Mouse (Mus musculus): Measurements from ENCODE around the gene Jaml. TPM values are rescaled to one million over a fixed set of nuclear protein-coding genes. Genes with fewer than 3 reads are reported as not detected.
A peak's percentile ranks its signal among the peaks of the same experiment; 100 is the strongest.

Gene Jaml
- total RNA-seq, 2 experiments from 2014 or later: 0.35 to 1.3 TPM

GRCm38 (mm10) chr9:45071800-45072199 is 7.2 kb upstream of the Jaml start:
- DNase-seq (ENCODE audit: low spot score in 2 of 2): no peak

GRCm38 (mm10) chr9:45077859-45078258 is 1.1 kb upstream of the Jaml start:
- no peak for DNase-seq (ENCODE audit: low spot score in 2 of 2)

DNA sequence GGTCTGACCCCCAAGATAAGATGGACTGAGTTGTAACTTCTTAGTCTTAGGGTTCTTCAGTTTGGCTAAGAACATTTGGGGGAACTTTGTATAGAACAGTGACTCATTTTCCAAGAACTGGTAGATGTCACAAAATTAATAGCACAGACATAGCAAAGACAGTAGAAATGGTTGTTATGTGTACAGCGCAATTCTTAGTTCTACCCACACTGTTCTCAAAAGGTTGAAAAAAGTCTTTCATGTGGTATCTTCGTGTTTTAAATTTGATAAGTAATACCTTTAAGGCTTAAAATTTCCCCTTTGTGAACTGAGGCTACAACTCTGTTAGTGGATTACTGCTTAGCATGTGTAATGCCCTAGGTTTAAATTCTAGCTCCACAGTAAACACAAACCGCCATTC is 4.1 kb downstream of the Jaml start:
- no peak for DNase-seq (ENCODE audit: low spot score in 2 of 2)

GRCm38 (mm10) chr9:45084556-45084955 is 5.6 kb downstream of the Jaml start:
- DNase-seq (ENCODE audit: low spot score in 2 of 2): no peak

DNA sequence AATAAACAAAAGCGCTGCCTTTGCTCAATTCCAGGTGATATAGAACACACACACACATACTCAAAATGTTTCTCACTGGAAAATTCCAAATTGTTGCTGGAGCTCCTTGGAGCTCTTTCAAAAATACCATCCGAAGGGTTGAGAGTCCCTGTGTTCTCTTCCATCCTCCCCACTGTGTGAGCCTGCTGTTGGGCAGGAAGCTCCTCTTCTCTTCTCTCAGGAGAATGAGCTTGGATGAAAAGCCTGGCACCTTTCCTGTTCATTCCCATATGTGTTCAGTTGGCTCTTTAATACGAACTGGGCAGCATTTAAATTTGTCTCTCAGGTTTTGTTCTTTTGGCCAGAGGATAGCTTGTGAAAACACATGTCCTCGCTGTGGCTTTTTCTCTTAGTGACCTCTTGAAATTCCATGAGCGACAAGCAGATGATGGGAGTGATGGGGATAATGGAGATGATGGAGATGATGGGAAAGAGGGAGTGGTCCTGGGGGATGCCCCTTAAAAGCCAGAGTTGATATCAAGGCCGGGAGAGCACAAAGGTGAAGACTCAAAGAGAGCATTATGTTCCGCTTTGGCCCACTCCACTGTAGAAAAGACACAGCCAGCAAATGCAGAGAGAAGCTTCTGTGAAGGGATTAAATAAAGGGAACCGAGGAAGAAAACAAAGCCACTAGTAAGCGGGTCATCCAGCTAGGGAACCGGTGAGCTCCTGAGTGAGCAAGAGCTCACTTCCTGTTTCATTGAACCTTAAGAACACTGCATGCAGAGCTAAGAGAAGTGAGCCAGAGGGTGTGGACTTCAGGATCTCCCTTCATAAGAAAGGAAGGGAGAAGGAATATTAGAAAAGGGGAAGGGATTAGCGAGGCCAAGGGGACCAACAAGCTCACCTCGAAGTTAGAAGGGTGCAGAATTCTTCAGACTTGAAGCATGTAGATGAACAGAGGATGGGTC is 7.0 kb downstream of the Jaml start:
- DNase-seq (ENCODE audit: low spot score in 2 of 2): no peak

DNA sequence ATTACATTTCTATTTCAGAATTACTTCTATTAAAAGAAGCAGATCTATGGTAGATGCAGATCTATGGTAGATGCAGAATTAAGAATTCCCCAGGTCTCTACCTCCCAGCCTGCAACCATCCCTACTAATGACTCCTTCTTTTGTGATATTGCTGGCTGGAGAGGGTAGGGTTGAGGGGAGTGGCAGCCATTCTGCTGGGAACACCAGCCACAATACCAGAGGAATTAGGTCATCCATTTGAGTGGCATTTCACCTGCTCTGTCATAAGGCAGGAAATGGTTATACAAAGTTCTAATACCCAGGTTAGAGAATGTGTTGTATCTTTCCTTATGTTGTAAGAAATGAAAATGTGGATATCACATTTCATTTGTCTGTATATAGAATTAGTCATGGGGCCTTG is 9.1 kb downstream of the Jaml start:
- DNase-seq (ENCODE audit: low spot score in 2 of 2): no peak

GRCm38 (mm10) chr9:45090811-45091210 is 11.8 kb downstream of the Jaml start:
- DNase-seq (ENCODE audit: low spot score in 2 of 2): no peak

DNA sequence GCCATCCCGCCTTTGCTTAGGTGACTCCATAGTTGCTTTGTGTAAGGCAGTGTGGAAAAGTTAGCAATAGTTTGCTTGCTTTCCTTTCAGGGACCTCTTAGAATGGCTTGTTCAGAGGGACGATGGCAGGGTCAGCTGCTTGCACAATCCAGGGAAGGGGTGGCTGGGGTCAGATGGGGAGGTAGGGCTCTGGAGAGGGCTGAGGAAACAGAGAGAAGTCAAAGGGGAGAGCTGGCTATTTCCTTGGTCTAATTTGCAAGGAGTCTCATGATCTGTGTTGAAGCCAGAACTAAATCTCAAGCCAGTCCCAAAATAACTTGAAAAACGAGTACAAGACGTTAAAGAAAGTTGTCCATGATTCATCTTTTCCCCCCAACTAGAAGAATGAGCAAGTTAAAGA is 13.7 kb downstream of the Jaml start:
- DNase-seq (ENCODE audit: low spot score in 2 of 2): no peak

- DNase-seq (ENCODE audit: low spot score in 2 of 2): no peak
Measured at GRCm38 (mm10) chr9:45095149-45095937, 16.4 kb downstream of the Jaml start.

DNA sequence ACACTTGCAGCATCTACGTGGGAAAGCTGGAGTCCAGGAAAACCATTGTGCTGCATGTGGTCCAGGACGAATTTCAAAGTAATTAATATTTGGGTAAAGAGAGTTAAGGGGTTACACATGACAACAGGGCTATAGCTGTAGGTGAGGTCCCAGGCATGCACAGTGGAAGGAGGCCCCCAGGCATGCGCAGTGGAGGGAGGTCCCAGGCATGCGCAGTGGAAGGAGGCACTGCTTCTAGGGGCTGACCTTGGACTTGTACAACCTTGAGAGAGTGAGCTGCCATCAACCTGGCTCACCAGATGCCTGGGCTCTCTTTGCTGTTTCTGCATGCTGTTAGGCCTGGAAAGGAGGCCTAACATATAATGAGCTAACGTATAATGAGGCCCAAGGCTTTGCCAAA is 18.9 kb downstream of the Jaml start:
- no peak for DNase-seq (ENCODE audit: low spot score in 2 of 2)

- DNase-seq (ENCODE audit: low spot score in 2 of 2): no peak
Measured at GRCm38 (mm10) chr9:45098426-45098825, 19.4 kb downstream of the Jaml start.

DNA sequence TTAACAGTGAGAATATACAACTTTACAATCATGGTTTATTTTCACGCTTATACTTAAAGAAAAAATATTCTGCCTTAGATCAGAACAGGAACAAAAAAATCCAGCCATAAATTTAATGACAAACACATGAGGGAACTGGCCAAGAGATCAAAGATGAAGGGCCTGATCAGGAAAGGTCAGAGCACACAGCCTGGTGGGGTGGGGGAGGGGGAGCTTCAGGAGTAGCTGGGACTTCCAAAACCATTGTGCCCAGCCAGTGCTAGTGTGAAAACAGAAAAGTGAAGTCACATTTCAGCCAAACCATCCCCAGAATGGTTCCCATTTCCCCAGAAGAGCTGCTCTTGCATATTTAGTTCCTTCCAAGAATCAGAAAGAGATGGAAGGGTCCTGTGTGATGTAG is 23.5 kb downstream of the Jaml start:
- no peak for DNase-seq (ENCODE audit: low spot score in 2 of 2)

GRCm38 (mm10) chr9:45103211-45103979 is 24.4 kb downstream of the Jaml start:
- no peak for DNase-seq (ENCODE audit: low spot score in 2 of 2)

- DNase-seq (ENCODE audit: low spot score in 2 of 2): no peak
Measured at GRCm38 (mm10) chr9:45105596-45106374, 26.8 kb downstream of the Jaml start.

- DNase-seq (ENCODE audit: low spot score in 2 of 2): peak; percentile 77 to 85
Measured at GRCm38 (mm10) chr9:45115706-45116105, 36.7 kb downstream of the Jaml start.

DNA sequence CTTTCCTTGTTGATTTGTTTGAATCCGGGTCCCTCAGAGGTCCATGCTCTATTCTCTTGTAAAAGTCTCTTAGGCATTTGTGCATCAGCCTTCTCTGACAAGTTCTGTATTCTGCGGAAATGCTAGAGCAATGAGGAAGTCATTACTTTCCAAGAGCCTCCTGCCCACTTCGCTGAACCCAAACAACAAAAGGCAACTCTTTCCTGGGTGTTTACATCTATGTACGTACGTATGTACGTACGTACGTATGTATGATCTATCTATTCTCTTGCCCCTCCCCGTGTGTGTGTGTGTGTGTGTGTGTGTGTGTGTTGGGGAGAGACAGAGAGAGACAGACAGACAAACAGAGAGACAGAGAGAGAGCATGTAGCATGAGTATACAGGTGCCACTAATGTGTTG is 37.8 kb downstream of the Jaml start:
- DNase-seq (ENCODE audit: low spot score in 2 of 2): no peak

DNA sequence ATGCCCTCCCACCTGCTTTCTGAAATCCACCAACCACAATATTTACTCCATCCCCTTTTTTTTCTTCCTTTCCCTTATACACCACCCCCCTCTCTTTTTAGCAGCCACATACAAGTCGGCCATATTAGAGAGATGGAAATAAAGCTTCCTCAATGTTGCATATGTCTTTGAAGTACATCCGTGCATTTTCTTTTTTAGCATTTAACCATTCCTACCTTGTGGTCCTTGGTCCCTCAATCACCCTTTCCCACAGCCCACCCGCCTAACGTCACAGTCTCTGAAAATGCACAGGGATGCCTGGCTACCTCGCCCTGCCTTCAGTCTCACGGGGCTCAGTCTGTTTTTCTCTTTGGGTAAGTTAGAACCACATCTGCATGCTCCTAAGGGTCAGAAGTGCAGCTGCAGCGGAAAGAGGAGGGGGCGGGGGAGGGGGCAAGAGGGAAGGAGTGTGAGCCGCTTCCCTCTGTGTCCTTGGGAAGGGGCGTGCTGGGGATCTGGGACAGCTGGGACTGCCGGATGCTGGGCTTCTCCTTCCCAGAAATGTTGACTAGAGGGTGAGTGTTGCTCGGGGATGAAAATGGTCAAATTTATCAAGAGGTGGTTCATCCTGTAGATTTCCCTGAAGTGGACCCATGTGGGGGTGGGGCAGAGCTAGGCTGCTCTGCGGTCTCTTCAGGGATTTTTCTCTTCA is 38.9 kb downstream of the Jaml start, which contains the start of gene Scn2b:
Scn2b (plus strand) TSS at position 42 of the 691 bp plus-strand sequence.
- peak in 1 of 2 experiments; percentile 38 for DNase-seq (ENCODE audit: low spot score in 2 of 2)

DNA sequence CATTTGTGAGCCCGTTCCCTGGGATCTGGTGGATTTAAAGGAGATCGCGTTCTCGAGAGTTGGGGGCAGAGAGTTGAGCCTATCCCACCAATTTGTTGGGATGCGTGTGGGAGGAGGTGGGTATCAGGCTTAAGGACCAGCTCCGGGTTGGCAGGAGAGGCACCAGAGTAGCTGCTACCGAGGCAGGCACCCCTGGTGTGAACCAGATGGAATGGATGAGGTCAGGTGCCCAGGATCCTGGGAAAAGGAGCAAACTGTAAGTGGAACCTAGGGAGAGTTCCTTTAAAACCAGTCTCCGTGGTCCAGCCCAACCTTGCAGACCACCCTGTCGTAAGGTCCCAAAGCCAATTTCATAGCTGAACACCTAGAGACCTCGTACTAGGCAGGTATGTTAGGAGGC is 39.6 kb downstream of the Jaml start:
- no peak for DNase-seq (ENCODE audit: low spot score in 2 of 2)

- no peak for DNase-seq (ENCODE audit: low spot score in 2 of 2)
Measured at GRCm38 (mm10) chr9:45119316-45119953, 40.5 kb downstream of the Jaml start.

Measured in left cerebral cortex, adult 18-20 months (tissue).